Mouse (Mus musculus) MEL (cell line): ENCODE measurements around the gene Rsrp1.

Experiments
- BHLHE40 ChIP-seq: IDR thresholded peaks from 2 replicates; pipeline ENCODE4 v1.6.1; 2012; ENCODE audit warnings: low read depth, mild to moderate bottlenecking, inconsistent platforms, low read length, improper control_type of control experiment, borderline replicate concordance
- CTCF ChIP-seq, 3 experiments: IDR thresholded peaks in 2 of 3; conservative IDR thresholded peaks in 1 of 3; 2 replicates each; pipeline ENCODE4 v1.5.1; 2011 to 2012; ENCODE audit warnings: low read length in 3 of 3, low read depth in 2 of 3, mild to moderate bottlenecking in 2 of 3, improper control_type of control experiment in 1 of 3, inconsistent platforms in 1 of 3, mixed read lengths in 1 of 3, moderate library complexity in 1 of 3; ENCODE audit not compliant: control insufficient read depth in 1 of 3, insufficient read depth in 1 of 3, poor library complexity in 1 of 3, severe bottlenecking in 1 of 3
- E2F4 ChIP-seq: IDR thresholded peaks from 2 replicates; pipeline ENCODE4 v1.6.1; 2011; ENCODE audit warnings: low read depth, low read length, improper control_type of control experiment, borderline replicate concordance
- EP300 ChIP-seq, 2 experiments: IDR thresholded peaks; 2 replicates each; pipeline ENCODE4 v1.6.1; 2011; ENCODE audit warnings: improper control_type of control experiment in 2 of 2, low read length in 2 of 2, low read depth in 1 of 2, mild to moderate bottlenecking in 1 of 2
- MAFK ChIP-seq: IDR thresholded peaks from 2 replicates; pipeline ENCODE4 v1.6.1; 2011; ENCODE audit warnings: low read depth, mild to moderate bottlenecking, low read length, improper control_type of control experiment, borderline replicate concordance
- UBTF ChIP-seq: IDR thresholded peaks from 2 replicates; pipeline ENCODE4 v1.6.1; 2012; ENCODE audit warnings: low read depth, mild to moderate bottlenecking, inconsistent platforms, low read length, improper control_type of control experiment, moderate library complexity, borderline replicate concordance; ENCODE audit not compliant: insufficient read depth
- ZC3H11A ChIP-seq: IDR thresholded peaks from 2 replicates; pipeline ENCODE4 v1.6.1; 2012; ENCODE audit warnings: low read depth, mild to moderate bottlenecking, inconsistent platforms, low read length, improper control_type of control experiment

DNA sequence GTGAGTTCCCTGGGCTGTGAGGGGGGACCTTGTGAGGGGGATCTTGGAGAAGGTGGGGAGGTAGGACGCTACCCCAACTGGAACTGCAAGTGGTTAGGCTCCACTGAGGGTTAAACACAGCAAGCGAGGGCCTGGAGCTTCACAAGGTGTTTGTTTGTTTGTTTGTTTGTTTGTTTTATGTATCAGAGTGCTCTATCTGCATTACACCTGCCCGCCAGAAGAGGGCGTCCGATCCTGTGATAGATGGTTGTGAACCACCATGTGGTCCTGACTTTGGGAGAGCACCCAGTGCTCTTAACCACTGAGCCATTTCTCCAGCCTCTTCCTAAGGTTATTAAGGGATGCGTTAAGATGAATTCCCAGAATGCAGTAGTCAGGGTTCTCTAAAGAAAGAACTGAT is 43.4 kb upstream of the Rsrp1 start:
- peak; percentile 62 to 82 (median 69) for TF ChIP-seq CTCF (IDR thresholded peaks at IDR 0.05 in 2 of 3, conservative IDR thresholded peaks at IDR 0.05 in 1 of 3; ENCODE audit: control insufficient read depth in 1 of 3, insufficient read depth in 1 of 3, low read depth in 2 of 3, low read length in 3 of 3, poor library complexity in 1 of 3, severe bottlenecking in 1 of 3)
- TF ChIP-seq MAFK: no peak
- TF ChIP-seq EP300 (IDR thresholded peaks at IDR 0.05; ENCODE audit: low read depth in 1 of 2, low read length in 2 of 2): no peak
- no peak for TF ChIP-seq BHLHE40
- TF ChIP-seq UBTF: no peak
- no peak for TF ChIP-seq ZC3H11A
- TF ChIP-seq E2F4: no peak
